Mouse (Mus musculus): Measurements from ENCODE around the gene Slx4. TPM values are rescaled to one million over a fixed set of nuclear protein-coding genes. Genes with fewer than 3 reads are reported as not detected.
"Not testable (repeated sequence)": the region's sequence is repeated elsewhere in the genome, so short reads cannot be mapped to it uniquely, and the experiment has no call there.

Slx4 gene
- polyA plus RNA-seq, 1 experiment from 2014 or later = 21.5 TPM

- no peak overlapping the region for H3K9ac ChIP-seq
- no peaks in the 10 kb centered on the region for H3K4me1 ChIP-seq (replicated peaks)
- peaks cover 5% of the 10 kb centered on the region for H3K36me3 ChIP-seq
- no peak overlapping the region for H3K4me3 ChIP-seq
- 79% methylated on average over 4 of the region's 6 CpGs for WGBS
- no peaks in the 10 kb centered on the region for H3K27me3 ChIP-seq
- H3K4me2 ChIP-seq = no peak overlapping the region
- no peak for ATAC-seq (ENCODE audit: low FRiP score)
- H3K9me3 ChIP-seq = 0 out of 2 replicates have a peak, but pooled peaks cover 3% of the 10 kb centered on the region
- no peak overlapping the region for H3K27ac ChIP-seq
Observed at GRCm38 (mm10) chr16:4031441-4032274, 28.1 kb upstream of the Slx4 start.

- no peaks in the 10 kb centered on the region for H3K4me1 ChIP-seq (replicated peaks)
- 0 out of 2 replicates have a peak, but pooled peaks cover 3% of the 10 kb centered on the region for H3K9me3 ChIP-seq
- 94% methylated on average over 10 of the region's 10 CpGs for WGBS
- no peak overlapping the region for H3K4me2 ChIP-seq
- H3K36me3 ChIP-seq = no peaks in the 10 kb centered on the region
- no peak overlapping the region for H3K4me3 ChIP-seq
- no peak overlapping the region for H3K9ac ChIP-seq
- ATAC-seq (ENCODE audit: low FRiP score) = no peak
- no peak overlapping the region for H3K27ac ChIP-seq
- H3K27me3 ChIP-seq = no peaks in the 10 kb centered on the region
Observed at GRCm38 (mm10) chr16:4030501-4030900, 26.9 kb upstream of the Slx4 start.

GRCm38 (mm10) chr16:4029371-4029841 is 25.8 kb upstream of the Slx4 start:
- Histone ChIP-seq H3K4me1 (replicated peaks) (no peaks in the 10 kb centered on the region), H3K4me3 (no peak overlapping the region), H3K36me3 (no peaks in the 10 kb centered on the region), H3K27ac (no peak overlapping the region), H3K9ac (no peak overlapping the region), H3K27me3 (no peaks in the 10 kb centered on the region), H3K9me3 (0 out of 2 replicates have a peak, but pooled peaks cover 3% of the 10 kb centered on the region), H3K4me2 (no peak overlapping the region)
- ATAC-seq (ENCODE audit: low FRiP score) = no peak
- 83% methylated on average over 5 of the region's 5 CpGs for WGBS

GRCm38 (mm10) chr16:4027211-4027610 is 23.6 kb upstream of the Slx4 start:
- WGBS = 93% methylated on average over 3 of the region's 3 CpGs
- Histone ChIP-seq H3K27ac (no peak overlapping the region), H3K9ac (no peak overlapping the region), H3K4me1 (replicated peaks) (no peaks in the 10 kb centered on the region), H3K4me2 (no peak overlapping the region), H3K36me3 (no peaks in the 10 kb centered on the region), H3K27me3 (no peaks in the 10 kb centered on the region), H3K4me3 (no peak overlapping the region), H3K9me3 (0 out of 2 replicates have a peak, but pooled peaks cover 3% of the 10 kb centered on the region)
- ATAC-seq (ENCODE audit: low FRiP score) = no peak

GRCm38 (mm10) chr16:4026672-4027071 is 23.1 kb upstream of the Slx4 start:
- H3K4me3 ChIP-seq = no peak overlapping the region
- H3K9me3 ChIP-seq = 0 out of 2 replicates have a peak, but pooled peaks cover 3% of the 10 kb centered on the region
- no peaks in the 10 kb centered on the region for H3K27me3 ChIP-seq
- no peak for ATAC-seq (ENCODE audit: low FRiP score)
- no peaks in the 10 kb centered on the region for H3K4me1 ChIP-seq (replicated peaks)
- H3K36me3 ChIP-seq = no peaks in the 10 kb centered on the region
- no peak overlapping the region for H3K27ac ChIP-seq
- WGBS = 74% methylated on average over 1 of the region's 1 CpGs
- no peak overlapping the region for H3K4me2 ChIP-seq
- H3K9ac ChIP-seq = no peak overlapping the region

GRCm38 (mm10) chr16:4022719-4023118 is 19.1 kb upstream of the Slx4 start:
- no peak overlapping the region for H3K9ac ChIP-seq
- H3K36me3 ChIP-seq = no peaks in the 10 kb centered on the region
- no peaks in the 10 kb centered on the region for H3K27me3 ChIP-seq
- ATAC-seq (ENCODE audit: low FRiP score) = no peak
- H3K4me3 ChIP-seq = no peak overlapping the region
- no peaks in the 10 kb centered on the region for H3K4me1 ChIP-seq (replicated peaks)
- 79% methylated on average over 4 of the region's 4 CpGs for WGBS
- no peak overlapping the region for H3K27ac ChIP-seq
- H3K4me2 ChIP-seq = no peak overlapping the region
- no peaks in the 10 kb centered on the region for H3K9me3 ChIP-seq

GRCm38 (mm10) chr16:4021241-4021640 is 17.7 kb upstream of the Slx4 start:
- Histone ChIP-seq H3K4me1 (replicated peaks) (no peaks in the 10 kb centered on the region), H3K27me3 (no peaks in the 10 kb centered on the region), H3K9me3 (no peaks in the 10 kb centered on the region), H3K36me3 (no peaks in the 10 kb centered on the region), H3K27ac (no peak overlapping the region), H3K9ac (no peak overlapping the region), H3K4me3 (no peak overlapping the region), H3K4me2 (no peak overlapping the region)
- 89% methylated on average over 1 of the region's 1 CpGs for WGBS
- no peak for ATAC-seq (ENCODE audit: low FRiP score)

- H3K27me3 ChIP-seq; H3K9ac ChIP-seq; H3K36me3 ChIP-seq; H3K9me3 ChIP-seq; H3K4me3 ChIP-seq; H3K27ac ChIP-seq; ATAC-seq (ENCODE audit: low FRiP score); H3K4me1 ChIP-seq (replicated peaks); H3K4me2 ChIP-seq: not testable (repeated sequence)
- 81% methylated on average over 6 of the region's 6 CpGs for WGBS
Observed at GRCm38 (mm10) chr16:4017466-4017865, 13.9 kb upstream of the Slx4 start.

GRCm38 (mm10) chr16:4016786-4017185 is 13.2 kb upstream of the Slx4 start:
- not testable (repeated sequence) for H3K27me3 ChIP-seq; H3K9ac ChIP-seq; H3K27ac ChIP-seq; ATAC-seq (ENCODE audit: low FRiP score); H3K4me2 ChIP-seq; H3K36me3 ChIP-seq; H3K4me3 ChIP-seq; H3K4me1 ChIP-seq (replicated peaks); H3K9me3 ChIP-seq
- 78% methylated on average over 17 of the region's 17 CpGs for WGBS

GRCm38 (mm10) chr16:4014040-4014668 is 10.6 kb upstream of the Slx4 start:
- Histone ChIP-seq H3K27ac (no peak overlapping the region), H3K4me2 (no peak overlapping the region), H3K27me3 (no peaks in the 10 kb centered on the region), H3K4me3 (no peak overlapping the region), H3K9ac (no peak overlapping the region), H3K9me3 (0 out of 2 replicates have a peak, but pooled peaks cover 6% of the 10 kb centered on the region), H3K36me3 (no peaks in the 10 kb centered on the region), H3K4me1 (replicated peaks) (no peaks in the 10 kb centered on the region)
- 86% methylated on average over 5 of the region's 5 CpGs for WGBS
- no peak for ATAC-seq (ENCODE audit: low FRiP score)

- WGBS = 78% methylated on average over 4 of the region's 4 CpGs
- no peaks in the 10 kb centered on the region for H3K36me3 ChIP-seq
- H3K9ac ChIP-seq = no peak overlapping the region
Observed at GRCm38 (mm10) chr16:4012882-4013570, 9.5 kb upstream of the Slx4 start.

GRCm38 (mm10) chr16:3988410-3988809 is 15.2 kb downstream of the Slx4 start:
- Histone ChIP-seq H3K9ac (no peak overlapping the region), H3K36me3 (peaks cover 100% of the 10 kb centered on the region), H3K4me2 (no peak overlapping the region), H3K27me3 (no peaks in the 10 kb centered on the region), H3K27ac (no peak overlapping the region), H3K4me1 (replicated peaks) (no peaks in the 10 kb centered on the region), H3K4me3 (no peak overlapping the region), H3K9me3 (no peaks in the 10 kb centered on the region)
- 93% methylated on average over 4 of the region's 4 CpGs for WGBS
- no peak for ATAC-seq (ENCODE audit: low FRiP score)

More at GRCm38 (mm10) chr16:4012882-4013570, 9.5 kb upstream of the Slx4 start:
- Histone ChIP-seq H3K27me3 (no peaks in the 10 kb centered on the region), H3K4me3 (no peak overlapping the region), H3K9me3 (0 out of 2 replicates have a peak, but pooled peaks cover 6% of the 10 kb centered on the region), H3K4me1 (replicated peaks) (no peaks in the 10 kb centered on the region), H3K4me2 (no peak overlapping the region), H3K27ac (no peak overlapping the region)
- no peak for ATAC-seq (ENCODE audit: low FRiP score)

All from hindbrain, embryonic 13.5 days (tissue).